Mouse (Mus musculus): ENCODE data around the gene Map1s. TPM values are rescaled to one million over a fixed set of nuclear protein-coding genes. Genes with fewer than 3 reads are reported as not detected.

The Map1s gene
- polyA plus RNA-seq, 1 experiment from 2014 or later = 22.7 TPM

DNA sequence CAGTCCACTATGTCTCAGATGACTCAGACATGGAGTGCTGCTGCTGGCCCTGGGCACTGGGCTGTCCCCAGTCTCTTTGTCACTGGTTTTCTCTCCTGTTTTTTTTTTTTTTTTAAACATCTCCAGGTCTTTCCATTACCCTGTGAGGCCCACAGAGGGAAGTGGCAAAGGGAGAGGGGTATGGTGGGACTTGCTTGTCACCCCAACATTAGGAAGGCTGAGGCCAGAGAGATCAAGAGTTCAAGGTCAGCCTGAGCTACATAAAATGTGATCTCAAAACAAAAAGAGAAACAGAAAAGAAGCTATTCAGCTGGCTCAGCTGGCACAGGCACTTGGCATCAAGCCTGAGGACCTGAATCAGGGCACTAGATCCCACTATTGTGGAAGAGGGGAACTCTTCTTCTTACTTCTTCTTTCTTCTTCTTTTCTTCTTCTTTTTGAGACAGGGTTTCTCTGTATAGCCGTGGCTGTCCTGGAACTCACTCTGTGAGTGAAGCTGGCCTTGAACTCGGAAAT is 4.8 kb upstream of the Map1s start:
- no peak for ATAC-seq
- H3K9ac ChIP-seq (replicated peaks; ENCODE audit: low read depth) = no peak overlapping the region
- no peaks in the 10 kb centered on the region for H3K9me3 ChIP-seq (ENCODE audit: low read length)
- H3K27ac ChIP-seq (ENCODE audit: low read length) = no peak overlapping the region
- H3K4me3 ChIP-seq (ENCODE audit: low read depth, low read length) = no peak overlapping the region
- H3K27me3 ChIP-seq (replicated peaks; ENCODE audit: insufficient read depth, low read length) = no peaks in the 10 kb centered on the region
- H3K36me3 ChIP-seq (ENCODE audit: insufficient read depth, low read length) = no peaks in the 10 kb centered on the region
- 64% methylated on average over 2 of the region's 2 CpGs for WGBS
- peaks cover 7% of the 10 kb centered on the region; the same call in 1 of the 2 replicates for H3K4me1 ChIP-seq (ENCODE audit: insufficient read depth, low read depth, low read length)
- no peak for DNase-seq (ENCODE audit: low spot score)
- H3K4me2 ChIP-seq (replicated peaks; ENCODE audit: low read depth, low read length) = no peak overlapping the region
- no peak for TF ChIP-seq EP300 (IDR thresholded peaks at IDR 0.05)
- TF ChIP-seq CTCF (IDR thresholded peaks at IDR 0.05) = no peak

GRCm38 (mm10) chr8:70902211-70902610 is 3.5 kb upstream of the Map1s start:
- 27% methylated on average over 5 of the region's 5 CpGs for WGBS
- no peak overlapping the region for H3K4me3 ChIP-seq (ENCODE audit: low read depth, low read length)
- ATAC-seq (no peak), DNase-seq (ENCODE audit: low spot score) (no peak)
- H3K36me3 ChIP-seq (ENCODE audit: insufficient read depth, low read length) = no peaks in the 10 kb centered on the region
- TF ChIP-seq EP300 (IDR thresholded peaks at IDR 0.05) (no peak), CTCF (IDR thresholded peaks at IDR 0.05) (no peak)
- H3K27ac ChIP-seq (ENCODE audit: low read length) = no peak overlapping the region
- H3K9me3 ChIP-seq (ENCODE audit: low read length) = no peaks in the 10 kb centered on the region
- H3K4me2 ChIP-seq (replicated peaks; ENCODE audit: low read depth, low read length) = no peak overlapping the region
- H3K27me3 ChIP-seq (replicated peaks; ENCODE audit: insufficient read depth, low read length) = no peaks in the 10 kb centered on the region
- H3K4me1 ChIP-seq (ENCODE audit: insufficient read depth, low read depth, low read length) = peaks cover 7% of the 10 kb centered on the region
- H3K9ac ChIP-seq (replicated peaks; ENCODE audit: low read depth) = no peak overlapping the region

GRCm38 (mm10) chr8:70903112-70903511 is 2.6 kb upstream of the Map1s start:
- H3K9ac ChIP-seq (replicated peaks; ENCODE audit: low read depth) = no peak overlapping the region
- H3K27ac ChIP-seq (ENCODE audit: low read length) = no peak overlapping the region
- H3K36me3 ChIP-seq (ENCODE audit: insufficient read depth, low read length) = no peaks in the 10 kb centered on the region
- no peak overlapping the region for H3K4me2 ChIP-seq (replicated peaks; ENCODE audit: low read depth, low read length)
- TF ChIP-seq CTCF (IDR thresholded peaks at IDR 0.05) (no peak), EP300 (IDR thresholded peaks at IDR 0.05) (no peak)
- H3K27me3 ChIP-seq (replicated peaks; ENCODE audit: insufficient read depth, low read length) = no peaks in the 10 kb centered on the region
- DNase-seq (ENCODE audit: low spot score) (no peak), ATAC-seq (no peak)
- WGBS = 36% methylated on average over 4 of the region's 4 CpGs
- H3K9me3 ChIP-seq (ENCODE audit: low read length) = no peaks in the 10 kb centered on the region
- H3K4me1 ChIP-seq (ENCODE audit: insufficient read depth, low read depth, low read length) = peaks cover 7% of the 10 kb centered on the region
- H3K4me3 ChIP-seq (ENCODE audit: low read depth, low read length) = no peak overlapping the region

GRCm38 (mm10) chr8:70903582-70903981 is 2.1 kb upstream of the Map1s start:
- DNase-seq (ENCODE audit: low spot score) = no peak
- Histone ChIP-seq H3K36me3 (ENCODE audit: insufficient read depth, low read length) (no peaks in the 10 kb centered on the region), H3K4me3 (ENCODE audit: low read depth, low read length) (no peak overlapping the region), H3K9me3 (ENCODE audit: low read length) (no peaks in the 10 kb centered on the region), H3K9ac (replicated peaks; ENCODE audit: low read depth) (no peak overlapping the region), H3K27ac (ENCODE audit: low read length) (no peak overlapping the region), H3K4me1 (ENCODE audit: insufficient read depth, low read depth, low read length) (peaks cover 7% of the 10 kb centered on the region), H3K27me3 (replicated peaks; ENCODE audit: insufficient read depth, low read length) (no peaks in the 10 kb centered on the region), H3K4me2 (replicated peaks; ENCODE audit: low read depth, low read length) (no peak overlapping the region)
- TF ChIP-seq EP300 (IDR thresholded peaks at IDR 0.05) = no peak
- no peak for TF ChIP-seq CTCF (IDR thresholded peaks at IDR 0.05)
- ATAC-seq = no peak

GRCm38 (mm10) chr8:70904532-70904931 is 1.2 kb upstream of the Map1s start:
- Histone ChIP-seq H3K27me3 (replicated peaks; ENCODE audit: insufficient read depth, low read length) (no peaks in the 10 kb centered on the region), H3K4me2 (replicated peaks; ENCODE audit: low read depth, low read length) (no peak overlapping the region), H3K9ac (replicated peaks; ENCODE audit: low read depth) (no peak overlapping the region), H3K36me3 (ENCODE audit: insufficient read depth, low read length) (no peaks in the 10 kb centered on the region), H3K4me3 (ENCODE audit: low read depth, low read length) (no peak overlapping the region), H3K4me1 (ENCODE audit: insufficient read depth, low read depth, low read length) (peaks cover 7% of the 10 kb centered on the region), H3K27ac (ENCODE audit: low read length) (0 out of 2 replicates have a peak overlapping the region, but pooled peaks have one; percentile 22), H3K9me3 (ENCODE audit: low read length) (no peaks in the 10 kb centered on the region)
- TF ChIP-seq EP300 (IDR thresholded peaks at IDR 0.05) (peak; percentile 77), CTCF (IDR thresholded peaks at IDR 0.05) (no peak)
- peak; percentile 89 for DNase-seq (ENCODE audit: low spot score)
- 35% methylated on average over 4 of the region's 4 CpGs for WGBS
- ATAC-seq = peak; percentile 70

DNA sequence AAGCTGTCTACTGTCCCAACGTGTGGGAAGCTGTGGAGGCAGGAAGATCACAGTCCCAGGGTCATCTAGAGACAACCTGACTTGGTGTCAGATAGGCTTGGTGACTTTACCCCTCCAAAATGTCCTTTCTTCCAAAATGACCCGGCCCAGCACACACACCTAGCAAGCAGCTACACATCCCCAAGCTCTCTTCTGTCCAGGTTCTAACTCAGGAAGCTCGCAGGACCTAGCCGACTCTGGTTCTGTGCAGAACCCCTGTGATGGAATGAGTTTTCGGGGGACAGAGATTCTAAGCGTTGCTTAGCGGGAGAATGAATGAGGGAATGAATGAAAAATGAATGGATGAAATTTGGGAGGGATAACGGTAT is 285 bp upstream of the Map1s start:
- Histone ChIP-seq H3K4me3 (ENCODE audit: low read depth, low read length) (peak overlapping the region; percentile 74), H3K9ac (replicated peaks; ENCODE audit: low read depth) (peak overlapping the region; percentile 56; the same call in 1 of the 2 replicates), H3K27me3 (replicated peaks; ENCODE audit: insufficient read depth, low read length) (no peaks in the 10 kb centered on the region), H3K9me3 (ENCODE audit: low read length) (no peaks in the 10 kb centered on the region), H3K36me3 (ENCODE audit: insufficient read depth, low read length) (no peaks in the 10 kb centered on the region), H3K27ac (ENCODE audit: low read length) (peak overlapping the region; percentile 74), H3K4me2 (replicated peaks; ENCODE audit: low read depth, low read length) (peak overlapping the region; percentile 90), H3K4me1 (ENCODE audit: insufficient read depth, low read depth, low read length) (peaks cover 7% of the 10 kb centered on the region)
- ATAC-seq = no peak
- DNase-seq (ENCODE audit: low spot score) = no peak
- TF ChIP-seq CTCF (IDR thresholded peaks at IDR 0.05) = no peak
- TF ChIP-seq EP300 (IDR thresholded peaks at IDR 0.05) = no peak
- WGBS = 13% methylated on average over 8 of the region's 8 CpGs

DNA sequence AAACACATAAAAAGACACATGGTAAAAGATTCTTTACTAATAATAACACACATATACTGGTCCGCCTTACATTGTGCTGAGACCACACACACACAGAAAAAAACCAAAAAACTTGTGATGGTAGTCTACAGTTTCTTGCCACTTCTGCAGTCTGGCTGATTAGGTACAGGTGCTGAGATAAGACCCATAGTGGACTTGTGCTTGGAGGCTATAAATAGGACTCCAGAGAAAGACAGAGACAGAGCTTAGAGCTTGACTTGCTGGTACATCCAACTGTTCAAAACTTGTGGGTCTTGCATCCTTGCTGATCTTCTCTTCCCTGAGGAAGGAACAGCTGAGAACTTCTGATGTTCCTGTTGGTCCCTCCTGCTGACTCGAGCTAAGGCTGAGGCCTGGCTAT is 1.8 kb downstream of the Map1s start:
- H3K36me3 ChIP-seq (ENCODE audit: insufficient read depth, low read length) = no peaks in the 10 kb centered on the region
- DNase-seq (ENCODE audit: low spot score) = no peak
- no peaks in the 10 kb centered on the region for H3K9me3 ChIP-seq (ENCODE audit: low read length)
- no peak for ATAC-seq
- H3K4me2 ChIP-seq (replicated peaks; ENCODE audit: low read depth, low read length) = no peak overlapping the region
- H3K9ac ChIP-seq (replicated peaks; ENCODE audit: low read depth) = no peak overlapping the region
- H3K4me3 ChIP-seq (ENCODE audit: low read depth, low read length) = no peak overlapping the region
- H3K27me3 ChIP-seq (replicated peaks; ENCODE audit: insufficient read depth, low read length) = no peaks in the 10 kb centered on the region
- 89% methylated on average over 2 of the region's 2 CpGs for WGBS
- H3K27ac ChIP-seq (ENCODE audit: low read length) = no peak overlapping the region
- peaks cover 7% of the 10 kb centered on the region for H3K4me1 ChIP-seq (ENCODE audit: insufficient read depth, low read depth, low read length)
- TF ChIP-seq CTCF (IDR thresholded peaks at IDR 0.05) = no peak
- no peak for TF ChIP-seq EP300 (IDR thresholded peaks at IDR 0.05)
